Mouse (Mus musculus) myocyte (in vitro differentiated cells): Measurements from ENCODE around the gene Ina.

ENCODE experiments used
- CEBPB ChIP-seq: IDR thresholded peaks from 2 replicates; pipeline ENCODE4 v1.6.1; 2011; ENCODE audit warnings: mild to moderate bottlenecking, moderate library complexity; ENCODE audit not compliant: poor library complexity, insufficient read depth, severe bottlenecking
- E2F4 ChIP-seq: IDR thresholded peaks from one replicate; pipeline ENCODE4 v1.6.1; 2011; ENCODE audit warnings: mild to moderate bottlenecking, control low read depth, moderate library complexity; ENCODE audit not compliant: insufficient read depth
- MAX ChIP-seq: IDR thresholded peaks from one replicate; pipeline ENCODE4 v1.6.1; 2011; ENCODE audit warnings: low read depth, mild to moderate bottlenecking, control low read depth
- POLR2A ChIP-seq: IDR thresholded peaks from one replicate; pipeline ENCODE4 v1.6.1; 2011; ENCODE audit warnings: low read depth, mild to moderate bottlenecking, control low read depth, moderate library complexity; ENCODE audit not compliant: insufficient read length
- REST ChIP-seq: IDR thresholded peaks from one replicate; pipeline ENCODE4 v1.6.1; 2011; ENCODE audit warnings: mild to moderate bottlenecking, control low read depth, moderate library complexity; ENCODE audit not compliant: insufficient read depth, insufficient read length
- USF1 ChIP-seq: IDR thresholded peaks from one replicate; pipeline ENCODE4 v1.6.1; 2011; ENCODE audit warnings: low read depth, mild to moderate bottlenecking, control low read depth, moderate library complexity

DNA sequence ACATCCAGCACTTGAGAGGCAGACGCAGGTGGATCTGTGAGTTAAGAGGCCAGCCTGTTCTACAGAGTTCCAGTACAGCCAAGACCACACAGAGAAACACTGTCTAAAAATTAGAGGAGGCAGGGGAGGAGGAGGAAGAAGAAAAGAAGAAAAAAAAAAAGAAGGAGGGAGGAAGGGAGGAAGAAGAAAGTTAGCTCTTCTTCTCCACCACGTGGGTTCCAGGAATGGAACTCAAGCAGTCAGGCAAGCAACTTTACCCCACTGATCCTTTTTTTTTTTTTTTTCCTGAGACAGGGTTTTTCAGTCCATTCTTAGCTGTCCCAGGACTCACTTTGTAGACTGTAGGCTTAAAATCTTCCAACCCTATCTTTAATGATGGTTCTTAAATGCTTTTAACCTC lies 37.8 kb upstream of the Ina start:
- no peak for TF ChIP-seq POLR2A
- TF ChIP-seq MAX = no peak
- TF ChIP-seq E2F4 = no peak
- no peak for TF ChIP-seq USF1
- no peak for TF ChIP-seq REST
- TF ChIP-seq CEBPB = no peak
